Mouse (Mus musculus) small intestine, adult 2 months (tissue): Measurements from ENCODE around the gene Syt2.

Experiments used
- CTCF ChIP-seq: fragments of 200-500 bp; IDR thresholded peaks from 2 replicates; pipeline ENCODE4 v1.5.1; 2012; ENCODE audit warnings: low read depth, mild to moderate bottlenecking, control low read depth, inconsistent platforms, low read length, moderate library complexity, mixed read lengths; ENCODE audit not compliant: insufficient replicate concordance, insufficient read length; ENCODE audit errors: extremely low read depth
- POLR2A ChIP-seq: fragments of 200-500 bp; IDR thresholded peaks from 2 replicates; pipeline ENCODE4 v1.6.1; 2012; ENCODE audit warnings: low read depth, mild to moderate bottlenecking, control low read depth, inconsistent platforms, low read length, moderate library complexity

GRCm38 (mm10) chr1:134647591-134647990, 1.1 kb downstream of the Syt2 start:
- TF ChIP-seq POLR2A (no peak), CTCF (no peak)
